24 mouse cellular contexts compared by ENCODE assay signal in the genomic region with DNA sequence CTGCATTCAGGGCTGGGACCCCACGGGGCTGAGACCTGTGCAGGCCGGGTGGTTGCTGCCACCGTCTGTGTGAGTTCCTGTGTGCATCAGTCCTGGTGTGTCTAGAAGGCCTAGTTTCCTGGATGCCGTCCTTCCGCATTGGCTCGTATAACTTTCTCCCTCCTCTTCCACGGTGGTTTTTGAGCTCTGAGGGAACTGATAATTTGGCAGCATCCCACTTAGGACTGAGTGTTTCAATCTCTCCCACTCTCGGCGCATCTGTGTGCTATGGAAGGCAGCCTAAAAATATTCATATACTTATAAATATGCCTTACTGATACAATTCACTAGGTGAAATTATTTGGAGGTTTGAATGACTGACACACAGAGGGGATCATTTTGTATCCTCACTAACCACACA.
DNase-seq lines count a peak whose midpoint lies in the region; ATAC-seq lines count a peak whose summit lies in the region.
"Had no signal": no experiment of that assay in that cellular context is flagged by ENCODE, and none has a peak within 500 bp of the region (broad histone marks: within the 10 kb centered on the region; RNA-seq: fewer than 3 reads in every experiment).

No protein-coding gene starts in this region.

- intact Hi-C loops in left cerebral cortex, postnatal 25 days (cut with DNase I), result no loop called here

- no peaks in the 10 kb centered on the region for H3K36me3 ChIP-seq in heart, embryonic 11.5 days (ENCODE audit: control insufficient read depth, insufficient read depth, low read length)
- H3K36me3 ChIP-seq: embryonic facial prominence, embryonic 10.5 days; embryonic facial prominence, embryonic 13.5 days; forebrain, embryonic 12.5 days; forebrain, embryonic 15.5 days; heart, embryonic 10.5 days; hindbrain, embryonic 12.5 days; hindbrain, embryonic 15.5 days had no signal

- no peak overlapping the region for H3K4me3 ChIP-seq in heart, embryonic 11.5 days (ENCODE audit: low read depth, low read length)
- H3K4me3 ChIP-seq: embryonic facial prominence, embryonic 10.5 days; embryonic facial prominence, embryonic 13.5 days; erythroblast, embryonic 14.5 days; forebrain, embryonic 12.5 days; forebrain, embryonic 15.5 days; heart, adult 2 months; heart, embryonic 10.5 days; hindbrain, embryonic 12.5 days; hindbrain, embryonic 15.5 days had no signal

- WGBS in heart, embryonic 11.5 days (ENCODE audit: insufficient replicate concordance), result 84% methylated on average over 9 of the region's 9 CpGs

- no peaks in the 10 kb centered on the region for H3K27me3 ChIP-seq in heart, embryonic 11.5 days (ENCODE audit: control insufficient read depth, insufficient read depth, low read length)
- H3K27me3 ChIP-seq: embryonic facial prominence, embryonic 13.5 days; forebrain, embryonic 12.5 days; forebrain, embryonic 15.5 days; hindbrain, embryonic 12.5 days; hindbrain, embryonic 15.5 days had no signal

- H3K4me2 ChIP-seq in heart, embryonic 11.5 days, result no peak overlapping the region
- H3K4me2 ChIP-seq: embryonic facial prominence, embryonic 13.5 days; forebrain, embryonic 12.5 days; forebrain, embryonic 15.5 days; hindbrain, embryonic 12.5 days; hindbrain, embryonic 15.5 days had no signal

- no peak overlapping the region for H3K9ac ChIP-seq in heart, embryonic 11.5 days (ENCODE audit: low read depth, low read length)
- H3K9ac ChIP-seq: embryonic facial prominence, embryonic 13.5 days; forebrain, embryonic 12.5 days; forebrain, embryonic 15.5 days; hindbrain, embryonic 12.5 days; hindbrain, embryonic 15.5 days had no signal

- peak; percentile 16 to 35 for DNase-seq in layer of hippocampus, adult 18-20 months (ENCODE audit: low spot score in 2 of 2)
- no peak for DNase-seq in layer of hippocampus, adult 9-10 months (ENCODE audit: low spot score)
- peak; percentile 6 to 41 for DNase-seq in left cerebral cortex, postnatal 25 days (ENCODE audit: low spot score in 2 of 2)
- no peak for DNase-seq in left cerebral cortex, adult 9 months (ENCODE audit: low spot score in 2 of 2)
- peak; percentile 5 to 7 for DNase-seq in layer of hippocampus, postnatal 36 days
- DNase-seq: adrenal gland, adult 2 months; adrenal gland, postnatal 14 days; cerebellum, adult 11-12 months; cerebellum, adult 8-10 months; cerebellum, postnatal 10 days; cerebellum, postnatal 36 days; embryo, embryonic 11 days; gastrocnemius, postnatal 36 days; heart, adult 2 months had no signal

- H3K27ac ChIP-seq in heart, embryonic 11.5 days (ENCODE audit: low read depth, low read length), result no peak overlapping the region
- H3K27ac ChIP-seq: embryonic facial prominence, embryonic 10.5 days; embryonic facial prominence, embryonic 13.5 days; forebrain, embryonic 12.5 days; forebrain, embryonic 15.5 days; heart, adult 2 months; heart, embryonic 10.5 days; hindbrain, embryonic 12.5 days; hindbrain, embryonic 15.5 days had no signal

- no peaks in the 10 kb centered on the region for H3K9me3 ChIP-seq in heart, embryonic 11.5 days (replicated peaks; ENCODE audit: control insufficient read depth, low read length)
- H3K9me3 ChIP-seq: embryonic facial prominence, embryonic 10.5 days; embryonic facial prominence, embryonic 13.5 days; forebrain, embryonic 12.5 days; forebrain, embryonic 15.5 days; heart, embryonic 10.5 days; hindbrain, embryonic 12.5 days; hindbrain, embryonic 15.5 days had no signal

- no peaks in the 10 kb centered on the region for H3K4me1 ChIP-seq in heart, embryonic 11.5 days (ENCODE audit: control insufficient read depth, insufficient read depth, low read length)
- H3K4me1 ChIP-seq: embryonic facial prominence, embryonic 10.5 days; embryonic facial prominence, embryonic 13.5 days; forebrain, embryonic 12.5 days; forebrain, embryonic 15.5 days; heart, embryonic 10.5 days; hindbrain, embryonic 12.5 days; hindbrain, embryonic 15.5 days had no signal

- ATAC-seq in heart, embryonic 11.5 days (replicated peaks; ENCODE audit: insufficient number of reproducible peaks, low FRiP score, low TSS enrichment), result no peak
- ATAC-seq: CD4-positive, CD25-positive, alpha-beta regulatory T cell, adult 4 months; forebrain, embryonic 15.5 days had no signal

Comparison
In these comparisons a context has a peak if more than half of its experiments do, and no peak if none do; other contexts are left out.
1. DNase-seq: peak in layer of hippocampus, adult 18-20 months (2 of 2), left cerebral cortex, postnatal 25 days (2 of 2) and layer of hippocampus, postnatal 36 days (2 of 2); none in layer of hippocampus, adult 9-10 months (single experiment) and left cerebral cortex, adult 9 months (0 of 2).